Mouse (Mus musculus): ENCODE results near the gene Plin3. TPM values are rescaled to one million over a fixed set of nuclear protein-coding genes. Genes with fewer than 3 reads are reported as not detected.
A peak's percentile ranks its signal among the peaks of the same experiment; 100 is the strongest.

The Plin3 gene
- polyA plus RNA-seq (2012; ENCODE audit: insufficient read depth, low replicate concordance): 4.6 and 21.3 TPM in 2 replicates

DNA sequence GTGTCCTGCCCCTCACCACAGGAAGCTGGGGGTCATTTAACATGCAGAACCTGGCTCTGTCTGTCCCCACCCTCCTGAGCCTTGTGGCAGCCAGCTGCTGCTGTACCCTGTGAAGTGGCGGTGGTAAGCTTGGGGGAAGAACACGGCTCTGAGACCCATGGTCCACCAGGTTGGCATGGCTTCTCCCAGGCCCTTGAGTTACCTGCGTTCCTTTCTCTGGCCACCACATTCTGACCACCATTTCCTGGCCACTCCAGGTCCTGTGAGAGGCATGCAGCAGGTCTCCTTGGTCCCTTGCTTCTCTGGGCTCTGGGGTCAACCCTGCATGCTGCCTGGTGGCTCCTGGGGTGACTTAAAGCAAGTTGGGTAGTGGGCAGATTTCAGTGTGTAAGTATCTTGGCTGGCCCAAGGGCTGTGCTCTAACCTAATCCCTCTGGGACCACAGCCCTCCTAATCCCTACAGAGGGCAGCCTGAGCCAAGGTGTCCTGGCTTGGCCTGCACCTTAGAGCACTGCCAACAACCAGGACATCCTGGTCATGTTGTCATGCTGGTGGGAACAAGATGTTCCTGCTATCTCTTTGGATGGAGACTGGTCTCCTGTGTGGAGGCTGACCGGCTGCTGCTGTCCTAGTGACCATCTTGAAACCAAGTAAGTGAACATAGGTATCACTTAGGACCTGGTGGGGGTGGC lies at the start of gene Plin3:
TSS of gene Plin3 (minus strand) at position 343 of the 692 bp plus-strand sequence.
- TF ChIP-seq GATA1 (IDR thresholded peaks at IDR 0.05; ENCODE audit: borderline replicate concordance, low read length) (no peak), FLI1 (IDR thresholded peaks at IDR 0.05; ENCODE audit: low read length) (no peak)
- Histone ChIP-seq H3K4me3 (replicated peaks) (peak within 1 kb of the TSS; percentile 92), H3K36me3 (replicated peaks; ENCODE audit: low read length) (peaks cover 1% of the 10 kb centered on the region), H3K4me1 (peaks cover 71% of the 10 kb centered on the region), H3K27me3 (replicated peaks) (no peaks in the 10 kb centered on the region), H3K9me3 (no peaks in the 10 kb centered on the region)

DNA sequence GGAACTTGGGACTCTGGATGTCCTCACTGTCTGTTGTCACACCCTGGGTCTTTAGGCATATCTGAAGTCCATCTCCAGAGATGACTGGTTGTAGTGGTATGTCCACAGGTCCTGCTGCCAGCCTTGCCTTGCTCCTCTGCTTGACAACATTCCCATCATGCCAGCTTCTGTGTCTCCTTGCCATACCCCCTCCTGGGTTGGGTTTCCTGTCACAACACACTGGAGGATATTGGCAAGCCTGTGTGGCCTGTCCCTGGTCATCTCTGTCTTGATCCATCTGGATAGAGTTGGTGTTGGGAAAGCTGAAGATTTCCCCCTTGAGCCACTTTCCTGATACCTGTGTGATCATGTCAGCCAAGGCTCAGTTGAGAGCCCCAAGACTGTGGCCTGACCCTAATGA lies 48.0 kb upstream of the Plin3 start:
- peak overlapping the region; percentile 21 for H3K4me3 ChIP-seq (replicated peaks)
- TF ChIP-seq FLI1 (IDR thresholded peaks at IDR 0.05; ENCODE audit: low read length) (no peak), GATA1 (IDR thresholded peaks at IDR 0.05; ENCODE audit: borderline replicate concordance, low read length) (no peak)
- H3K9me3 ChIP-seq: no peaks in the 10 kb centered on the region
- H3K36me3 ChIP-seq (replicated peaks; ENCODE audit: low read length): peaks cover 40% of the 10 kb centered on the region
- H3K27me3 ChIP-seq (replicated peaks): no peaks in the 10 kb centered on the region
- peaks cover 100% of the 10 kb centered on the region for H3K4me1 ChIP-seq

DNA sequence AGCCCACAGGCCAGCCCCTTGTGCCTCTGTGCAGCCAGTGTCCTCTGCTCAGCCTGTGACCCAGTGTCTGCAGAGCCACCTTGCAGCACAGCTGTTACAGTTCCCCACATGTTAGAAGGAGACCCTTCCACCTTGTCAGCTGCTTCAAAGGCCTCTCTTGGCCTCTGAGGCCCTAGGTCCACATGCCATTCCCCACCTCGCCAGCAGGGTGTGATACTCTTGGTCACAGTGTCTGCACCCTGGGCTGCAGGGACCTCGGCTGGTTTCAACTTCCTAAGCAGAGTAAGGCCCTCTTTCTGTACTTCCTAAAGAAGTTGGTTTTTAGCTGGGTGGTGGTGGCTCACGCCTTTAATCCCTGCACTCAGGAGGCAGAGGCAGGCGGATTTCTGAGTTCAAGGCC lies 46.2 kb upstream of the Plin3 start:
- Histone ChIP-seq H3K4me3 (replicated peaks) (peak overlapping the region; percentile 79), H3K9me3 (no peaks in the 10 kb centered on the region), H3K27me3 (replicated peaks) (no peaks in the 10 kb centered on the region), H3K36me3 (replicated peaks; ENCODE audit: low read length) (peaks cover 36% of the 10 kb centered on the region), H3K4me1 (peaks cover 100% of the 10 kb centered on the region)
- TF ChIP-seq FLI1 (IDR thresholded peaks at IDR 0.05; ENCODE audit: low read length) (no peak), GATA1 (IDR thresholded peaks at IDR 0.05; ENCODE audit: borderline replicate concordance, low read length) (no peak)

DNA sequence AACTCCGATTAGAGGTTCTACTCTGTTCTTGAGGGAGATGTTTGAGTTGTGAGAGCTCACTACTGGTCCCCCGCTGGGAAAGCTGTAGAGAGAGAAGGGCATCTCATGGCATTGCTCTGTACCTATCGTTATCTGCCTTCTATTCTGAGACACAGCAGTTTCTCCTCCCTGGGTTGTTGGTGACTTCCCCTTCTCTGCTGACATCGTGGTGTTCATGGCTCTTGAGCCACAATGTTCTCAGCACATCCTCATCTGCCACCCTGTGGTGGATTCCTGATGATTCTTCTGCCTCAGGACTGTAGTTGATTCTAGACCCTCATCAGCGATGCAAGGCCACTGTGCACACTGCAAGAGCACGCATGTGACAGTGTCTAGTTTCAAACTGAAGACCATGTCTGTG lies 45.1 kb upstream of the Plin3 start:
- peak overlapping the region; percentile 70 for H3K4me3 ChIP-seq (replicated peaks)
- peaks cover 98% of the 10 kb centered on the region for H3K4me1 ChIP-seq
- H3K36me3 ChIP-seq (replicated peaks; ENCODE audit: low read length): peaks cover 30% of the 10 kb centered on the region
- H3K27me3 ChIP-seq (replicated peaks): no peaks in the 10 kb centered on the region
- H3K9me3 ChIP-seq: no peaks in the 10 kb centered on the region
- TF ChIP-seq FLI1 (IDR thresholded peaks at IDR 0.05; ENCODE audit: low read length) (no peak), GATA1 (IDR thresholded peaks at IDR 0.05; ENCODE audit: borderline replicate concordance, low read length) (no peak)

DNA sequence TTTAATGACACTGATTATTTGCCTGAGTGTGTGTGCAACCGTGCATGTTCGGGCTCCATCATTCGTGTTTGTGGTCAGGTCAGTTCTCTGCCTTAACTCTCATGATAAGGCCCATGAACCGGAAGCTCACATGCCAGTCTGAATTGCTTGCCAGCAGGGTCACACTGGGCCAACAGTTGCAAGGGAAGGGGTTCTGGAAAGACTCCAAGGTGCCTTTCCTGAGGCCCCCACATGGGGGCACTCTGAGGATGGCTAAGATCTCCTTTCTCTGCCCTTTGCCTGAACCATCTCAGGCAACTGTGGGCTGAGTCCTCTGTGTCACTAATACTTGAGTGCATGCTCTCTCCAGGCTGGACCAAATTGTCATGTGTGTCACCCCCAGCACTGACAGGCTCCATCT lies 44.5 kb upstream of the Plin3 start:
- Histone ChIP-seq H3K27me3 (replicated peaks) (no peaks in the 10 kb centered on the region), H3K4me1 (peaks cover 98% of the 10 kb centered on the region), H3K36me3 (replicated peaks; ENCODE audit: low read length) (peaks cover 33% of the 10 kb centered on the region), H3K4me3 (replicated peaks) (peak overlapping the region; percentile 40), H3K9me3 (no peaks in the 10 kb centered on the region)
- TF ChIP-seq FLI1 (IDR thresholded peaks at IDR 0.05; ENCODE audit: low read length): no peak
- no peak for TF ChIP-seq GATA1 (IDR thresholded peaks at IDR 0.05; ENCODE audit: borderline replicate concordance, low read length)

DNA sequence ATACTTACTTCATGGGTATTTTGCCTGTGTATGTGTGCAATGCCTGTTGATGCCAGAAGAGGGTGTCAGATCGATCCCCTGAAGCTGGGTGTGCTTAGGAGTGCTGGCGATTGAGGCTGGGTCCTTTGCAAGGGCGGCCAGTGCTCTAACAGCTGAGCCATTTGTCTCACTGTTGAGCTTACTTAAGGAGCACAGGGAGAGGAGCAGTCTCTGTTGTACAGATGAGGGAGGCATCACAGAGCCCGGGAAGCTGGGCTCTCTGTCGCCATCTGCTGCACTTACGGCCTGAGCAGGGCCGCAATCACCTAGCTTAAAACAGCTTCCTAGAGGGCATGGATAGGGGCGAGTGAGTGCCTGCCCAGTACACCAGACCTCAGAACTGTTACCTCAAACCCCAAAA lies 40.3 kb upstream of the Plin3 start:
- H3K4me3 ChIP-seq (replicated peaks): no peak overlapping the region
- peaks cover 46% of the 10 kb centered on the region for H3K36me3 ChIP-seq (replicated peaks; ENCODE audit: low read length)
- no peak for TF ChIP-seq FLI1 (IDR thresholded peaks at IDR 0.05; ENCODE audit: low read length)
- H3K4me1 ChIP-seq: peaks cover 98% of the 10 kb centered on the region
- H3K9me3 ChIP-seq: no peaks in the 10 kb centered on the region
- H3K27me3 ChIP-seq (replicated peaks): no peaks in the 10 kb centered on the region

DNA sequence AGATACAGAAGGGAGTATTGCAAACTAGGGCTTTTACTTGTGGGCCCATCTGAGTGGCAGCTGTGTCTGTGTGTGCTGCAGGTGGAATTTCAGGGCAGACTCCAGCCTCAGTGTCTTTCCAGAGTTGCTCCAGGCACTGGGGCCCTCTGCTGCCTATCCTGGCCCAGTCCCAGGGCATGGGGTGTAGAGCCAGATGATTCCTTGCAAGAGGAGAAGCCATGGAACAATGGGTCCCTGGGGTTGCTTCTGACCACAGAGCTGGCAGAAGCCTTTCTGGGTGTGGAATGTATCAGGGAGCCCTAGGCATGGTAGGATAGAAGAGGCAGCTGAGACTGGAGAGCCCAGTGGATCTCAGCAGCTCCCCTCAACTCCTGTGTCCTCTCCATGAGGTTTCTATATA lies 38.6 kb upstream of the Plin3 start:
- H3K4me3 ChIP-seq (replicated peaks): no peak overlapping the region
- no peaks in the 10 kb centered on the region for H3K9me3 ChIP-seq
- no peaks in the 10 kb centered on the region for H3K27me3 ChIP-seq (replicated peaks)
- peaks cover 46% of the 10 kb centered on the region for H3K36me3 ChIP-seq (replicated peaks; ENCODE audit: low read length)
- H3K4me1 ChIP-seq: peaks cover 96% of the 10 kb centered on the region
- TF ChIP-seq GATA1 (IDR thresholded peaks at IDR 0.05; ENCODE audit: borderline replicate concordance, low read length) (no peak), FLI1 (IDR thresholded peaks at IDR 0.05; ENCODE audit: low read length) (no peak)

DNA sequence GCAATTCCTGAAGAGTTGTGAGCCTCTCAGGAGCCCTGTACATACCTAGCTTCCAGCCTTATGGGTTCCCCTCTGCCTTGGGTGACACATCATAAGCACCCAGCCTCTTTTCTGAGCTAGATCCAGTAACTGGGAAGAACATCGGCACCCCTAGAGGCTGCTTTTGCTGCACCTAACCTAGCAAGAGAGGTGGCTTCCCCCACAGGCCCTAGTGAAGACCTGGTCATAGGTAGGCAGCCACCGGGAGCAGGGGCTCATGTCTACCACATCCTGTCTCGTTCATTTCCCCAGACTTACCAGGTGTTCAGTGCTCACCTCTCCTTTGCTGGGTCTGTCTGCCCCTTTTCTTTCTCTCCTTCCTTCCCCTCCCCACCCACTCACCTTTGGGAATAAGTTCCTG lies 37.7 kb upstream of the Plin3 start:
- no peak overlapping the region for H3K4me3 ChIP-seq (replicated peaks)
- no peaks in the 10 kb centered on the region for H3K9me3 ChIP-seq
- no peaks in the 10 kb centered on the region for H3K27me3 ChIP-seq (replicated peaks)
- peaks cover 39% of the 10 kb centered on the region for H3K36me3 ChIP-seq (replicated peaks; ENCODE audit: low read length)
- H3K4me1 ChIP-seq: peaks cover 87% of the 10 kb centered on the region
- TF ChIP-seq FLI1 (IDR thresholded peaks at IDR 0.05; ENCODE audit: low read length) (no peak), GATA1 (IDR thresholded peaks at IDR 0.05; ENCODE audit: borderline replicate concordance, low read length) (no peak)

DNA sequence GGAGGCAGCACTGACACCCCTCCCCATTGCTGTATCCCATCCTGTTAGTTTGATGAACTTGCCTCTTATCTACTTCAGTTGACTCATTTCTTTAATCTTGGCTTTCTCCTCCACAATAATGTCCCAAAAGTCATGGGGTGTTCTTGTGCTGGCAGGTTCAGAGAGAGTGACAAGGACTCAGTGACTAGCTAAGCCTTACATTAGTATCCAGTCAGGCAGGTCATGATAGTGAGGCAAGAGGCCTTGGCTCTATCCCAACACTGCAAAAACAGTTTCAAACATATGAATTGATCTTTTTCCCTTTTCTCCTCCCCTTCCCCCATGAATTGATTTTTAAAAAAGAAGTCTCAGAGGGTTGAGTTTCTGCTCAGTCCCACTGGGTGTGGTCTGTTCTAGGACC lies 36.6 kb upstream of the Plin3 start:
- TF ChIP-seq FLI1 (IDR thresholded peaks at IDR 0.05; ENCODE audit: low read length): no peak
- TF ChIP-seq GATA1 (IDR thresholded peaks at IDR 0.05; ENCODE audit: borderline replicate concordance, low read length): no peak
- H3K9me3 ChIP-seq: no peaks in the 10 kb centered on the region
- no peaks in the 10 kb centered on the region for H3K27me3 ChIP-seq (replicated peaks)
- H3K36me3 ChIP-seq (replicated peaks; ENCODE audit: low read length): peaks cover 33% of the 10 kb centered on the region
- H3K4me3 ChIP-seq (replicated peaks): peak overlapping the region; percentile 60
- H3K4me1 ChIP-seq: peaks cover 86% of the 10 kb centered on the region

DNA sequence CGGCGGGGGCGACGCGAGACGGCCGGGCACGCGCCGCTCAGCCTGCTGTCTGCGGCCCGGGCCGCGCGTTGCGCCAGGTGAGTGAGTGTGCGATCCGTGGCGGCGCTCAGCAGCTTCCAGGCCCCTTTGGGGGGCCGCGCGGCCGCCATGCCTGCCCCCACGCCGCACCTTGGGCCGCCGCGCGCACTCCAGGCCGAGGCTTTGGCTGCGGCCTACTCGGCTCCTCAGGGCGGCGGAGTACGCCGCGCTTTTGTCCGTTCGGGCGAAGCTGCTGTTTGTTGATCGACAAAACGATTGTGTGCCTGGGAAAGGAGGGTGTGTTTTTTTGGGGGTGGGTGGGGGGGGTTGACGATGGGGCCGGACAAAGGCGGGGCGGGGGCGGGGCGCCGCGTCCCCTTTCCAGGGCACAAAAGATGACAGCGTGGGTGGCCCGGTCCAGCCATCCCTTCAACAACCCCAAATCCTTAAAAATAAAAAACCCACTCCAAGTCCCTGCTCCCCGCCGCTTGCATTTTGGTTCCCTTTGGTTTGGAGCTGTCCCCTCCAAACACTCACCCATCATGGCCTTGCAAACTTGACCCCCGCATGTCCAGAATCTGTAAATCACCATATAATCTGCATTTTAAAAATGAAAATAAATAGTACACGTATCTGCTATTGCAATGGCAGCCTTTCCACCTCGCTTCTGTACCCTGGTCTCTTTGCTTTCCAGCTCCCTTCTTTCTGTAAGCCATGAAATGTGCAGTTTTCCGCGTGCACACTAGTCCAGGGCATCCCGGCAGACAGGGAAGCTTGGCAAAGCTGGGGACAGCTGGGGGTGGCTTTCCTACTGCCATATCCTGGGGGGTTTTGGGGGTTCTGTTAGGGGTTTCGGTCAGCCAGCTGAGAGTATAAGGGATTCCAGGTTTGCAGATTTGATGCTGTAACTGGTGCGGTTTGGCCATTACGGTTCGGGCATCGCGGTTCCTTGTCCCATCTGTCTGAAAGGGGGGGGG lies 33.8 kb upstream of the Plin3 start:
- peak overlapping the region; percentile 96 for H3K4me3 ChIP-seq (replicated peaks)
- TF ChIP-seq GATA1 (IDR thresholded peaks at IDR 0.05; ENCODE audit: borderline replicate concordance, low read length): no peak
- TF ChIP-seq FLI1 (IDR thresholded peaks at IDR 0.05; ENCODE audit: low read length): no peak
- peaks cover 61% of the 10 kb centered on the region for H3K4me1 ChIP-seq
- no peaks in the 10 kb centered on the region for H3K27me3 ChIP-seq (replicated peaks)
- peaks cover 38% of the 10 kb centered on the region for H3K36me3 ChIP-seq (replicated peaks; ENCODE audit: low read length)
- no peaks in the 10 kb centered on the region for H3K9me3 ChIP-seq

Data from megakaryocyte, embryonic 14.5 days (primary cell).